In the genomic region with DNA sequence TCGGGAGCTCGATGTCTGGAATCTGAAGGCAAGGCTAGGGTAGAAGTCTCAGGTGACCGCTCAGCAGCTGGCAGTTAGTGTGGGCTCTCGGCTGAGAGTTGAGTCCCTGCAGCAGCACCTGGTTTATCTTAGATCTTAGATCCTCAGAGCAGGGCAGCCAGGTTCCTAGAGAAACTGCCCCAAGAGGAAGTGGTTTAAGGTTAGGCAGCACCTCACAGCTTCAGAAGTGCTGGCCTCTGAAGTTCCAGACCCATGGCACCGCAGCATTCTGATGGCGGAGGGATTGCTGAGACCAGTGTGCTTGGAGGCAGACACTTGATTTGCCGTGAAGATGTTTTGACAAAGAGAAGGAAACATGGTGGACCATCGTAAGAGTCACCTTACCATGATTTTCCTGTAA, we compare ENCODE assay signal across 16 mouse cellular contexts.
DNase-seq lines count a peak whose midpoint lies in the region; ATAC-seq lines count a peak whose summit lies in the region.
"Had no signal": no experiment of that assay in that cellular context is flagged by ENCODE, and none has a peak within 500 bp of the region (broad histone marks: within the 10 kb centered on the region; RNA-seq: fewer than 3 reads in every experiment).

No protein-coding gene starts in this region.

- no peaks in the 10 kb centered on the region for H3K9me3 ChIP-seq in kidney, embryonic 16.5 days (ENCODE audit: low read length)
- no peaks in the 10 kb centered on the region for H3K9me3 ChIP-seq in embryonic facial prominence, embryonic 11.5 days (replicated peaks; ENCODE audit: control insufficient read depth, low read length)
- H3K9me3 ChIP-seq: forebrain, embryonic 13.5 days had no signal

- no peak overlapping the region for H3K4me2 ChIP-seq in kidney, embryonic 16.5 days (replicated peaks; ENCODE audit: low read depth, low read length)
- no peak overlapping the region for H3K4me2 ChIP-seq in embryonic facial prominence, embryonic 11.5 days (ENCODE audit: low read depth, low read length)
- H3K4me2 ChIP-seq: forebrain, embryonic 13.5 days; midbrain, embryonic 11.5 days had no signal

- no peaks in the 10 kb centered on the region for H3K27me3 ChIP-seq in kidney, embryonic 16.5 days (ENCODE audit: insufficient read depth, low read length)
- no peaks in the 10 kb centered on the region for H3K27me3 ChIP-seq in embryonic facial prominence, embryonic 11.5 days (ENCODE audit: control insufficient read depth, insufficient read depth, low read length)
- H3K27me3 ChIP-seq: CH12.LX; forebrain, embryonic 13.5 days had no signal

- no peak for ATAC-seq in kidney, embryonic 16.5 days (ENCODE audit: low FRiP score, low TSS enrichment)
- no peak for ATAC-seq in embryonic facial prominence, embryonic 11.5 days (replicated peaks; ENCODE audit: insufficient number of reproducible peaks, low FRiP score, low TSS enrichment, low read depth)
- ATAC-seq in inflammation-experienced regulatory T-cells, adult 6 months: peak; percentile 41
- ATAC-seq: forebrain, embryonic 13.5 days had no signal

- no peak overlapping the region for H3K4me3 ChIP-seq in kidney, embryonic 16.5 days (ENCODE audit: low read length)
- no peak overlapping the region for H3K4me3 ChIP-seq in embryonic facial prominence, embryonic 11.5 days (ENCODE audit: low read depth, low read length)
- H3K4me3 ChIP-seq: forebrain, embryonic 13.5 days; gastrocnemius, adult 2 months had no signal

- H3K36me3 ChIP-seq in kidney, embryonic 16.5 days (ENCODE audit: insufficient read depth, low read length): peaks cover 11% of the 10 kb centered on the region; the same call in 1 of the 2 replicates
- no peaks in the 10 kb centered on the region for H3K36me3 ChIP-seq in embryonic facial prominence, embryonic 11.5 days (replicated peaks; ENCODE audit: control insufficient read depth, insufficient read depth, low read depth, low read length)

- no peak for DNase-seq in kidney, postnatal 25 days
- no peak for DNase-seq in embryonic facial prominence, embryonic 11.5 days (ENCODE audit: low spot score)
- DNase-seq in thymus, postnatal 14 days: peak; percentile 29
- DNase-seq in spleen, adult 18-20 months: no peak
- DNase-seq in adrenal gland, adult 18-20 months (ENCODE audit: low spot score in 2 of 2): no peak
- DNase-seq: cerebellum, postnatal 14 days; gastrocnemius, adult 2 months; heart, postnatal 10 days; kidney, postnatal 4 days; lung, postnatal 14 days had no signal

- peak overlapping the region; percentile 65 for H3K27ac ChIP-seq in kidney, embryonic 16.5 days (ENCODE audit: low read length)
- H3K27ac ChIP-seq in embryonic facial prominence, embryonic 11.5 days (replicated peaks; ENCODE audit: low read depth, low read length): 0 out of 2 replicates have a peak overlapping the region, but pooled peaks have one; percentile 9
- H3K27ac ChIP-seq: forebrain, embryonic 13.5 days; gastrocnemius, adult 2 months; liver, embryonic 14.5 days had no signal

- no peak overlapping the region for H3K9ac ChIP-seq in kidney, embryonic 16.5 days (replicated peaks; ENCODE audit: low read length)
- no peak overlapping the region; the same call in 1 of the 2 replicates for H3K9ac ChIP-seq in embryonic facial prominence, embryonic 11.5 days (replicated peaks; ENCODE audit: low read length)
- H3K9ac ChIP-seq: forebrain, embryonic 13.5 days; liver, embryonic 14.5 days had no signal

- WGBS in kidney, embryonic 16.5 days: 61% methylated on average over 8 of the region's 8 CpGs
- WGBS in embryonic facial prominence, embryonic 11.5 days: 63% methylated on average over 8 of the region's 8 CpGs

- peaks cover 44% of the 10 kb centered on the region for H3K4me1 ChIP-seq in kidney, embryonic 16.5 days (ENCODE audit: insufficient read depth, low read length)
- H3K4me1 ChIP-seq in embryonic facial prominence, embryonic 11.5 days (ENCODE audit: control insufficient read depth, insufficient read depth, low read length): no peaks in the 10 kb centered on the region; the same call in 1 of the 2 replicates
